Mouse (Mus musculus) adipocyte (in vitro differentiated cells): ENCODE data around the gene Ggt1.
A peak's percentile ranks its signal among the peaks of the same experiment; 100 is the strongest.
"Not testable (repeated sequence)": the region's sequence is repeated elsewhere in the genome, so short reads cannot be mapped to it uniquely, and the experiment has no call there.

Experiments used
- DNase-seq: peaks from one replicate; pipeline ENCODE4 v3.0.0-alpha.2; 2016; ENCODE audit warnings: low spot score

Ggt1 gene

GRCm38 (mm10) chr10:75561071-75561654 is at the start of gene Ggt1:
Gene Ggt1, plus strand, starts transcription at chr10:75561604.
- no peak for DNase-seq

DNA sequence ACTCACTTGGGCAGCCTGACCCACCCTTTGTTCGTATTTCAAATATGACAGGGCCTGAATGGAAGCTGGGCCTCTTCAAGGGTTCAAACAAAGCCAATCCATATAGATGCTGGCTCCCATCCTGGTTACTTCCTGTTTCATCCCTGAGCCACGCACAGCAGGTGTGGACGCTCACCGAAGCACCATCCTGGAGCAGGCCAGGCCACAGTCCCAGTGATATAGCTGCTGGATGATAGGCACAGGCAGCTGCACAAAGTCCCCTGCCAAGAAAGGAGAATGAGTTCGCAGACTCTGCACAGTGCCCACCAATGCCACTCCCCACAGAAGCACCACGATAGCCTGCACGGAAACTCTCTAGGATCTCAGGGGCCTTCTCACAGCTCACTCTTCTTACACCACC is 49.5 kb upstream of the Ggt1 start:
- DNase-seq, result no peak

DNA sequence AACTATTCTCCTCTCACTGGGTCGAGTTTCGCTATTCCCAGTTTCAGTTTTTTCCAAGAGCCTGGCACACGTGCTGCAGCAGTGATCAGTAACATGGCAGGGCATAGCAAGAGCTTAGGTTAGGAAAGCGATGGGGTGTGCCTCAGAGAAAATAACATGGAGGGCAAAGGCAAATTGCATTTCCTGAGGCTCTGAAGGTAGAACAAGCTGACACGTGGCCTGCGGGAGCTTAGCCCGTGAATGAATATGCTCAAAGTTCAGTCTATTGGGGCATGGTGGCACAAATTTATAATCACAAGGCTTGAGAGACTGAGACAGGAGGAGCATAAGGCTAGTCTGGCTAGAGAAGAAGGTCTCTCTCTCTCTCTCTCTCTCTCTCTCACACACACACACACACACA is 48.6 kb upstream of the Ggt1 start:
- peak; percentile 70 for DNase-seq

DNA sequence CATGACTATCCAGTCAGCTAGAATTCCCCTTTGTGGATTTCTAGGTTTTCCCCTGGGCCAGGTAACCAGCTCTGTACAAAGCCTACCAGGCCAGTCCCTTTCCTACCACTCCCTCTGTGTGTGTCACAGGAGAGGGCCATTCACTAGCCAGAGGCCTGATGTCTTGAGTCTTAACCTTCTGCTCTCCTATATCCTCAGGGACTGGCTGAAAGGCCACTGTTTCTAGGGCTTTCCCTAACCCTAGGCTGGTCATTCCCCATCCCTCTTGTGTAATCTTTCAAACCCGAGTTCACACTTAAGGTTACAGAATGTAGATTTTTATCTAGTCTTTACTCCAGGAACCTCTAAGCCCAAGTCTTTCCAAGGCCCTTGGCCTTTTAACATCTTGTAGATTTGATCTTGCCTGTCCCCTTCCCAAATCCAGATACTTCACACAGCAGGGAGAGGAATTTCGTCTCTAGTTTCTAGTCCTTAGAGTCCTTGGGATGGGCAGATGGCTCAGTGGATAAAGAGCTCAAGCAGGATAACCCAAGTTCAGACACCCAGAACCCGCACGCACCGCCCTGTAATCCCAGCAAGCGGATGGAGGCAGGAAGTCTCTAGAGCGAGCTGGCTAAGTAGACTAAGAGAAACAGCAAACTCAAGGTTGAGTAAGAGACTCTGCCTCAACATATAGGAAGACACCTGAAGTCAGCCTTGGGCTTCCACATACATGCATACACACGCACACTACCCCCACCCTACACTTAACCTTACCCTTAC is 47.9 kb upstream of the Ggt1 start:
- peak; percentile 61 for DNase-seq

- no peak for DNase-seq
Measured at GRCm38 (mm10) chr10:75514361-75514760, 47.0 kb upstream of the Ggt1 start.

- peak; percentile 51 for DNase-seq
Measured at GRCm38 (mm10) chr10:75515216-75516037, 46.0 kb upstream of the Ggt1 start.

GRCm38 (mm10) chr10:75516038-75516723 is 45.2 kb upstream of the Ggt1 start:
- peak; percentile 59 for DNase-seq

- no peak for DNase-seq
Measured at GRCm38 (mm10) chr10:75516724-75517072, 44.7 kb upstream of the Ggt1 start.

DNA sequence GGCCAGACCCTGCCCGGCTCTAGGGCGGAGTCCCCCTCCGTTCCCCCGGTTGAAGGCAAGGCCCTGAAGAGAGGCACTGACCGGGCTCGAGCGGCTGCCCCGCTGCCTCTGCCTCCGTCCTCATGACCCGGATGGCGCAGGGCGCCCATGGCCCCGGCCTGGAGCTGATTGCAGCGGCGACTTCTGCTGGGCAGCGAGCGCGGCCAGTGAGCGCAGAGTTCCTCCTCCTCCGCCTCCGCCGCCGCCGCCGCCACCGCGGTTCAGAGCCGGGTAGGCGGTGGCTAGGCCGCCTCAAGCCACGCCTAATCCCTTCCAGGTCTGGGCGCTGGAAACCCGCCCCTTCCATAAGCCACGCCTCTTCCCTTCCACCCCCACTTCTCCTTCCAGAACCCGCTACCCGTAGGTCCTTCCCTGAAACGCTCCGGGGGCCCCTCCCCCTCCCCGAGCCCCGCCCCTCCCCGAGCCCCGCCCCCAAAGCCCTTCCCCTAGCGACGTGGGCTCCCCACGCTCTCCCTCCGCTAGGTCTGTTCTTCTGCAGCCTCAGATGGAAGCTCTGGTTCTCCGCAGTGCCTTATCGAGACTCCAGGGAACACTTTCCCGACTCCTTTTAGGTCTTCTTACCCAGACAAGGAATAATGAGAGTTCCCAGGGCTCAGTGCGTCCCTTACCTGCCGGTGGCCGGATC is 44.2 kb upstream of the Ggt1 start, which contains the start of gene Snrpd3:
Gene Snrpd3, plus strand, starts transcription at position 479 of the 685 bp plus-strand sequence.
- DNase-seq, result peak; percentile 98

- peak; percentile 98 for DNase-seq
Measured at GRCm38 (mm10) chr10:75517758-75518143, 43.7 kb upstream of the Ggt1 start, which contains the start of gene Gucd1. Gene Gucd1, minus strand, starts transcription at chr10:75517972.

DNA sequence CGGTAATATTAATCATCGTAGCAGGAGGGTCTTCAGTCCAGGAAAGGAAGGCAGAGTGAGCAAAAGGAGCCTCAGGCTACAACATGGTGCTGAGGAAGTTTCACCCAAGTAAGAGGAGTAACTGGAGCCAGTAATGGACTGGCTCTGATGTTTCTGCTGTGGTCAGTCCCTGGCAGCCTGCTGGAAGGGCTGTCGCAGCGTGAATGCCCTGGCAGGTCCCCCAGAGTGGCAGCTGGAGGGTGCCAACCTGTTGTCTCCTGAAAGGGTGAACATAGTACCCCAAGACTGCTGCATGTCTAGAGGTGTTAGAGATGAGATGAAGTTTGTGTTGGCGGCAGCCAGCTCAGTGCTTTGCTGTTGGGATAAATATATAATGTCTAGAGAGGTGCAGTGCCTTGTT is 40.8 kb upstream of the Ggt1 start:
- no peak for DNase-seq

- DNase-seq, result peak; percentile 54
Measured at GRCm38 (mm10) chr10:75521643-75522042, 39.8 kb upstream of the Ggt1 start.

GRCm38 (mm10) chr10:75525450-75525849 is 36.0 kb upstream of the Ggt1 start:
- not testable (repeated sequence) for DNase-seq

GRCm38 (mm10) chr10:75530322-75530721 is 31.1 kb upstream of the Ggt1 start:
- no peak for DNase-seq

DNA sequence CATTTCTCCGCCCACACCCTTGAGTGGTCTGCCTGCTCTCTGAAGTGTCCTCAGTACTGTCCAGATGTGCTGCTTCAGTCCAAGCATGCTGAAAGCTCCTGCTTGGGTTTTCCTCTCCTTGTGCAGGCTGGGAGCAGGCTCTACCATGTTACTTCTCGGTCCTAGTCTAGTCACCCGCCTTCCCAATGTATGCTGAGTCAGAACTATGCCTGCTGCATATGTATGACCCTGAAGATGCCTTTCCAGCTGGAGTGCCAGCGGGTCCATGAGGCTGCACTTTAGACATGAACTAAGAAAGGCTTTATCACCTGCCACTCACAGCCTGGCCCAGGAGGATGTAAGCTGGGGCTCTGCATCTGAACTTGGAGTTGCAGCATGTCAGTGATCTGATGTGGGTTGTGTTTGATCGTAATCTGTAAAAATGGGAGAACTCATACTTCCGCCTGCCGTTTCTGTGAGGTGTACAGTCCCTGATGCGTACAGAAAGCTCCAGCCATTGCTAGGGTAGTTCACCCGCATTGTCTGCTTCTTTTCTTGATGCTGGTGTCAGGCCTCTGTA is 29.8 kb upstream of the Ggt1 start:
- no peak for DNase-seq

- no peak for DNase-seq
Measured at GRCm38 (mm10) chr10:75534216-75534615, 27.2 kb upstream of the Ggt1 start.

GRCm38 (mm10) chr10:75534934-75535333 is 26.5 kb upstream of the Ggt1 start:
- DNase-seq, result no peak

- DNase-seq, result no peak
Measured at GRCm38 (mm10) chr10:75535423-75535822, 26.0 kb upstream of the Ggt1 start.

GRCm38 (mm10) chr10:75536123-75536522 is 25.3 kb upstream of the Ggt1 start:
- no peak for DNase-seq

DNA sequence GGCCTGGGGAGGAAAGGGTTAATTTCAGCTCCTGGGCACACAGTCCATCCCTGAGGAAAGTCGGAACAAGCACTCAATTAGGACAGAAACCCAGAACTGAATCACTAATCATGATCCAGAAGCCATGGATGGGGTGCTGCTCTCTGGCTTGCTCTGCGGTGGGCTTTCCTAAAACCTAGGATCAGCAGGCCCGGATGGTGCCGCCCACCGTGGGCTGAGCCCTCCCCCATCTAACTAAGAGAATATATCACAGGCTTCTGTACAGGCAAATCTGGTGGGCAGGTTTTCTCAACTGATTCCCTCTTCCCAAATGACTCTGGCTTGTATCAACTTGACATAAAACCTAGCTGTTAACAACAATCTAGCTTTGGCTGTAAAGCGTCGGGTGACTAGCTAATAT is 13.5 kb upstream of the Ggt1 start:
- no peak for DNase-seq

- DNase-seq, result no peak
Measured at GRCm38 (mm10) chr10:75548486-75548885, 12.9 kb upstream of the Ggt1 start.
